Mouse (Mus musculus) brain, embryonic 14.5 days (tissue): Measurements from ENCODE around the gene Cntd1.

ENCODE experiments used
- CTCF ChIP-seq: fragments of 200-500 bp; IDR thresholded peaks from 2 replicates; pipeline ENCODE4 v1.5.1; 2012; ENCODE audit warnings: inconsistent platforms, mild to moderate bottlenecking, moderate library complexity, borderline replicate concordance; ENCODE audit not compliant: insufficient read depth, insufficient read length; ENCODE audit errors: extremely low read depth
- POLR2A ChIP-seq: fragments of 200-500 bp; IDR thresholded peaks from 2 replicates; pipeline ENCODE4 v1.6.1; 2012; ENCODE audit warnings: mild to moderate bottlenecking, inconsistent platforms, borderline replicate concordance; ENCODE audit not compliant: poor library complexity, insufficient read depth, insufficient read length, severe bottlenecking; ENCODE audit errors: extremely low read depth

DNA sequence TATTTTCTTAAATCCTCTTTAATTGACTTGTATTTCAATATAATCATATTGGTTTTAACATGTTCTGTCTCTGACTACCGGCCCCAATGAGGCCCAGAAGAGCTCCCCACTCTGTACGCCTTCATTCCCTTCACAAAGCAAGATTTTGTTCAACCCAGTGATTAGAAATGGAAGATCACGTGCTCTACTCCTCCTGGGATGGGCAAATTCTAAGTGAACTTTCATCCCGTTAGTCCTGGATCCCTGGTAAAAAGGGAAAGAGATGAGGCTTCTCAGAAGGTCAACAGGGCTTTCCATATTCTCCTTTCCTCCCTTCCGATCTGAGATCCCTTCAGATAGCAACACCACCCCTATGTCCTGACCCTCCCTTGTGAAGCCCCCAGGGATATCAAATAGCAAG is 48.3 kb upstream of the Cntd1 start:
- TF ChIP-seq POLR2A: no peak
- TF ChIP-seq CTCF: no peak
